Mouse (Mus musculus) neural tube, embryonic 15.5 days (tissue): ENCODE data around the gene Acot7. TPM values are rescaled to one million over a fixed set of nuclear protein-coding genes. Genes with fewer than 3 reads are reported as not detected.

Experiments used
- ATAC-seq: fragments of 200-750 bp; cut with Nextera tagmentation; 2 replicates; pipeline ENCODE4 v1.8.0; 2017; ENCODE audit warnings: mild to moderate bottlenecking, moderate TSS enrichment, moderate library complexity; ENCODE audit not compliant: low FRiP score
- H3K27ac ChIP-seq: fragments of 300-500 bp; sonication (generic); replicated peaks from 2 replicates; pipeline ENCODE4 v1.5.1; 2015; ENCODE audit warnings: mild to moderate bottlenecking, inconsistent platforms
- H3K27me3 ChIP-seq: fragments of 300-500 bp; sonication (generic); replicated peaks from 2 replicates; pipeline ENCODE4 v1.6.1; 2015; ENCODE audit warnings: inconsistent platforms
- H3K36me3 ChIP-seq: fragments of 300-500 bp; sonication (generic); 2 replicates; pipeline ENCODE4 v1.6.1; 2015; ENCODE audit warnings: inconsistent platforms
- H3K4me1 ChIP-seq: fragments of 300-500 bp; sonication (generic); 2 replicates; pipeline ENCODE4 v1.6.1; 2015; ENCODE audit warnings: inconsistent platforms
- H3K4me2 ChIP-seq: fragments of 300-500 bp; sonication (generic); 2 replicates; pipeline ENCODE4 v1.6.1; 2015; ENCODE audit warnings: inconsistent platforms, mild to moderate bottlenecking, moderate library complexity
- H3K4me3 ChIP-seq: fragments of 300-500 bp; sonication (generic); replicated peaks from 2 replicates; pipeline ENCODE4 v1.5.1; 2015; ENCODE audit warnings: mild to moderate bottlenecking, inconsistent platforms
- H3K9ac ChIP-seq: fragments of 300-500 bp; sonication (generic); replicated peaks from 2 replicates; pipeline ENCODE4 v1.6.1; 2015; ENCODE audit warnings: mild to moderate bottlenecking, inconsistent platforms
- H3K9me3 ChIP-seq: fragments of 300-500 bp; sonication (generic); replicated peaks from 2 replicates; pipeline ENCODE4 v1.6.1; 2016; ENCODE audit warnings: inconsistent platforms
- WGBS: fragments of 180-500 bp; shearing (Covaris S2); methylation state at CpG from one replicate; pipeline ENCODE4 v1.1.7; 2015; ENCODE audit warnings: mixed read lengths; 5-methylcytosine and 5-hydroxymethylcytosine counted together
- polyA plus RNA-seq: library from polyadenylated mRNA; unstranded; fragments of >200 nt; fragmentation: Nextera tagmentation; extraction: Ambion mirVana; gene quantifications from 2 replicates; pipeline ENCODE4 v1.2.1, GENCODE M21; 2015

Gene Acot7
- polyA plus RNA-seq, 1 experiment from 2014 or later: 456 TPM

DNA sequence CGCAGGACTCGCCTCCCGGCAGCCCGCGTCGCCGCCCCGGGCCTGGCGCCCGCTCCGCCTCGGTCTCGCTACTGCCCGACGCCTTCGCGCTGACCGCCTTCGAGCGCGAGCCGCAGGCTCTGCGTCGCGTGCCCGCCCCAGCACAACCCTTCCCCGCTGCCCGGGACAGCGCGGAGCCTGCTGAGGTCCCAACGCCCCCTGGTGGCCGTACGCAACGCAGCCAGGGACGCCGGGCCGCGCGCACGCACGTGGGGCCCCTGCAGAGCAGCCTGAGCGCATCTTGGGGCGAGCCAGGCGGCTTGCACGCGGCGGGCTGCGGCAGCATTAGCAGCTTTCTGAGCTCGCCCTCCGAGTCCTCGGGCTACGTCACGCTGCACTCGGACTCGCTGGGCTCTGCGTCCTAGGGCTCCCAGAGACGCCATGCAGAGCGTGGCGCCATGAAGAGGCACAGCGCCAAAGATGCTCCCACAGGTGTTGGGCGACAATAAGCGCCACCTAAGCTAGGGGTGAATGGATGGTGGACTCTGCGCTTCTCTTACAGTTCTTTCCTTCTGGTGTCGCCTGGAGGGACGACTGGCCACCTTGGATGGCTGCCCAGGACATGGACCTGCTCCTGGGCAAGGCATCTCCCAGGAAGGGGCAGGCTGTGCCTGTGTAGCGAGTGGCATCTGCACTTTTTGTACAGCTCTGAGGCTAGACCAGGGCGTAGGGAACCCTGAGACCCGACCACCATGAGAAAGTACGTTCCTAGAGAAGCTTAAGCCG is 105.4 kb downstream of the Acot7 start:
- no peaks in the 10 kb centered on the region for H3K9me3 ChIP-seq
- no peak overlapping the region for H3K27ac ChIP-seq
- peak; percentile 71 for ATAC-seq
- peak overlapping the region; percentile 72 for H3K4me2 ChIP-seq
- H3K4me1 ChIP-seq: peaks cover 39% of the 10 kb centered on the region
- peaks cover 9% of the 10 kb centered on the region for H3K36me3 ChIP-seq
- H3K4me3 ChIP-seq: peak overlapping the region; percentile 40
- peaks cover 93% of the 10 kb centered on the region for H3K27me3 ChIP-seq
- peak overlapping the region; percentile 41 for H3K9ac ChIP-seq
- 7% methylated on average over 61 of the region's 70 CpGs for WGBS

DNA sequence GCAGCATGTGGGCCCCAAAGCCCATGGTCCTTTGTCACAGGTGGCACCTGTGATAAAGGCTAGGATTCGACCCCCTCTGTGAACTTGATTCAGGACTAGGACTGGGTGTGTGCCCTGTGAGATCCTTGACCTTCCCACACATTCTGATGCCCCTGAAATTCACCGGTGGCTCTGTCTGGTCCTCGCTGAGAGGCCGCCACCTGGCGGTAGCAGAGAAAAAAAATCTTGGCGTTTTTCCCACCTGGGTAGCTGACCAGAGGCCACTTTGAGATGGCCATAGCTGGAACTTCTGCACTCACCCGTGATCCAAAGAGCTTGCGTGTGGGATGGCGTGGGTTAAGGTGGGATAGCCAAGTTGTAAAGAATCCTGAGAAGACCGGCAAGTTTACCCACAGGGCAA is 107.6 kb downstream of the Acot7 start:
- H3K9me3 ChIP-seq: no peaks in the 10 kb centered on the region
- H3K4me3 ChIP-seq: no peak overlapping the region
- H3K4me1 ChIP-seq: peaks cover 50% of the 10 kb centered on the region
- peak overlapping the region; percentile 79; the same call in 1 of the 2 replicates for H3K4me2 ChIP-seq
- no peak for ATAC-seq
- 8% methylated on average over 10 of the region's 10 CpGs for WGBS
- no peak overlapping the region for H3K27ac ChIP-seq
- H3K27me3 ChIP-seq: peaks cover 89% of the 10 kb centered on the region
- H3K36me3 ChIP-seq: peaks cover 3% of the 10 kb centered on the region; the same call in 1 of the 2 replicates
- no peak overlapping the region for H3K9ac ChIP-seq

DNA sequence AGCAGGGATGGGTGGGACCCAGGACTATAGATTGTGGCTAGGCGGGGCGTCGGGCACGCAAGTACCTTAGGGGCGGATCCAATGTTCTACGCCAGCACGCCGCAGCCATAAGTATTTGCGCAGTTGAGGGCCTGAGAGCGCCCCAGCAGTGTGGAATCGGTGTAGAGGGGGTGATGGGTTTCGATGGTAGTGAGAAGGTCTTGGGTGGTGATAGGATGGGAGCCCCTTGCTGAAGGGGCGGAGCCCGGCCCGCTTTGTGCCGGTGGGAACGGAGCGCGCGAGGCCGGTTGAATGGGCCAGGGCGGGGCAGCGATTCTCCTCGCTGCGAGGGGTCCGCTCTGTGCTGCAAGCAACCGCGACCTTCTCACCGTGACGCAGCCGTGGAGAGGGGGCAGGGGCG is 108.2 kb downstream of the Acot7 start:
- H3K27me3 ChIP-seq: peaks cover 88% of the 10 kb centered on the region
- ATAC-seq: peak; percentile 51; the same call in 1 of the 2 replicates
- peak overlapping the region; percentile 79 for H3K4me2 ChIP-seq
- H3K36me3 ChIP-seq: no peaks in the 10 kb centered on the region; the same call in 1 of the 2 replicates
- peak overlapping the region; percentile 50 for H3K9ac ChIP-seq
- peak overlapping the region; percentile 41; the same call in 1 of the 2 replicates for H3K27ac ChIP-seq
- WGBS: 1% methylated on average over 31 of the region's 32 CpGs
- H3K4me1 ChIP-seq: peaks cover 57% of the 10 kb centered on the region
- H3K4me3 ChIP-seq: peak overlapping the region; percentile 40
- no peaks in the 10 kb centered on the region for H3K9me3 ChIP-seq

DNA sequence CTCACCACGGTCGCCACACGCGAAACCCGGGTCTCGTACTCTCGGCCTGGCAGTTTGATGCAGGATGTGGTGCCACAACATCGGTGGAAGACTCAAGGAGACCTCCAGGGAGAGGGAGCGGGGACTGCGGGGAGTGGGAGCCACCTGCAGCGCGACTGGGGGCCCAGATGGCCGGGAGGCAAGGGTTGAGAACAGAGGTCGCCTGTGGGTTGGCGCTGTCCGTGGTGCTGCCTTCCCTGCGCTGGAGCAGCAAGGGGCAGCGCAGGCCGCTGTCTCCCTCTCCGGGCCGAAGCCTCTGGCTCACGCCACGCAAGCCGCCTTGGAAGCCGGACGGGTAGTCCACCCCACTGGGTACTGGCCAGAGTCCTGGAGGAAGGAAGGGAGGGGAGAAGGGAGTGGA is 109.0 kb downstream of the Acot7 start:
- Histone ChIP-seq H3K36me3 (no peaks in the 10 kb centered on the region), H3K4me2 (peak overlapping the region; percentile 79), H3K4me1 (peaks cover 63% of the 10 kb centered on the region), H3K9ac (peak overlapping the region; percentile 50), H3K27ac (no peak overlapping the region), H3K9me3 (no peaks in the 10 kb centered on the region), H3K4me3 (peak overlapping the region; percentile 40), H3K27me3 (peaks cover 88% of the 10 kb centered on the region)
- WGBS: 1% methylated on average over 26 of the region's 26 CpGs
- no peak for ATAC-seq

DNA sequence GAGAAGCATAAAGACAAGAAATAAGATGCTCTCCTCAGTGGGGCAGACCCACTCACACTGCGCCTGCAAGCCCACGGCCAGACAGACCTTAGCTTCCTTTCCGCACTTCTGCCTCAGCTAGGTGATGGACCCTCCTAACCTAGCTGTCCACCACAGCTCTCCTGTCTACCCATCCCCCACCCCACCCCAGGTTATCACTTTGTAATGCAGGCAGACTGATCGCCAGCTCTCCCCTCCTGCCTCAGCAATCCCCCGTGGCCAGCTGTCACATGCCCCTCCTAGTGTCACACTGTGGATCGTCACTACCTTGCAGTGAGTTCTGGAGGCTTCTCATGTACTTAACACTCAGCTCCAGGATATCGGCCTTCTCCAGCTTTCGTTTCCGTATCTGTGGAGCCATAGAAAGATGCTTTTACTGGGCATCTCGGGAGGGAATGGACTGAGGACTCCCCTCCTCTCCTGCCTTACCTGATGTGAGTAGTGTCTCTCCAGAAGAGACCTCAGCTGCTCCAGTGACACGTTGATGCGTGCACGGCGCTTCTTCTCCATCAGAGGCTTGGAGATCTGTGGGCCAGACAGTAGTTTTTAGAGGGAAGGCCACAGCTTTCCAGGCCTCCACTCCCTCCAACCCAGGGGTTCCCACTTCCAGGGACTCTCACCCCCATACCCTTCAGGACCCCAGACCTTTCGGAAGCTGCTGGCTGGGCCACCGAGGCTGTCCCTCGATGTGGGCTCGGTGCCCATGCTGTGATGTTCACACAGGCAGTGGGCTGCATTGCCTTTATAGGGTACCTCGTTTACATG is 109.6 kb downstream of the Acot7 start:
- 11% methylated on average over 19 of the region's 19 CpGs for WGBS

DNA sequence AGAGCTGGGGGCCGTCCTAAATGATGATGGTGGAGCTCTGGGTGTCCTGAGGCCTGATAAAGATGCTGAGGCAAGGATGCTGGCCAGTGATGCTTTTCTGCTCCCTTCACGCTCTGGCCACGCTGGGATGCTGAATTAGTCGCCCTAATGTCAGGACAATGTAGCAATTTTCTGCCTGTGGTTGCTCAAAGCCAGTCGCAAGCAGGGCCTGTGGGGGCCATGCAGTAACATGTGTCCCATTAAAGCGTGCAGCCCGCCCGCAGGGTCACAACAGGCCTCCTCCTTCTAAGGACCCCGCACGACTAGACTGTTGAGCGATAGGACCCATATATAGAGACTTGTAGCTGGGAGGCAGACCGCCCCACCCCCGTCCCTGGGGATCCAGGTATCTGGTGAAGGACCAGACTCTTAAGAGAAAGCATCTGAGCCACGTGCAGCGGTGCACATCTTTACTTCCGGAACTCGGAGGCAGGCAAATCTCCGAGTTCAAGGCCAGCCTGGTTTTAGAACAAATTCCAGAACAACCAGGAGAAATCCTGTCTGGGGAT is 110.5 kb downstream of the Acot7 start:
- Histone ChIP-seq H3K36me3 (no peaks in the 10 kb centered on the region), H3K9ac (no peak overlapping the region), H3K27me3 (peaks cover 87% of the 10 kb centered on the region), H3K27ac (no peak overlapping the region), H3K9me3 (no peaks in the 10 kb centered on the region), H3K4me1 (peaks cover 68% of the 10 kb centered on the region), H3K4me2 (no peak overlapping the region), H3K4me3 (no peak overlapping the region)
- ATAC-seq: no peak
- WGBS: 21% methylated on average over 18 of the region's 18 CpGs

More for the DNA sequence above, 109.6 kb downstream of the Acot7 start:
- Histone ChIP-seq H3K27me3 (peaks cover 88% of the 10 kb centered on the region), H3K4me1 (peaks cover 68% of the 10 kb centered on the region), H3K36me3 (no peaks in the 10 kb centered on the region), H3K27ac (no peak overlapping the region), H3K9me3 (no peaks in the 10 kb centered on the region), H3K4me3 (no peak overlapping the region), H3K4me2 (0 out of 2 replicates have a peak overlapping the region, but pooled peaks have one; percentile 79), H3K9ac (no peak overlapping the region)
- ATAC-seq: no peak

DNA sequence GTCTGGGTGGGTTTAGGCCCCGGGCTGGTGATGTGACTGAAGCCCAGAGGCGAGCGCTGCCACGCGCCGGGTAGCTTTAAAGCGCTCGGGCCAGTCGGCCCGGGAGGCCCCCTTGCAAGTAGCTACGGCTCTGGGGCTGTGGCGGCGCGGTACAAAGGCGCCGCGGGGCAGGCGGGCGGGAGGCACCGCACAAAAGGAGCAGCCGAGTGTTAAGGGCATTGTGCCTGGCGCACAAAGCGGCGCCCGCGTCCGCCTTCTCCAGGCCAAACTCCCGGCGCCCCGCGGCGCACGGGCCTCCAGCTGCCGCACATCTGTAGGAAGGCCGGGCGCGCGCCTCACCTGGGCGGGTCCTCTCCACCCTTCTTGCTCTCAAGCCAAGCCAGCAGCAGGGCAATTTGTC is 112.5 kb downstream of the Acot7 start:
- H3K9ac ChIP-seq: no peak overlapping the region
- H3K27ac ChIP-seq: no peak overlapping the region
- no peaks in the 10 kb centered on the region for H3K36me3 ChIP-seq
- WGBS: under 1% methylated on average over 36 of the region's 39 CpGs
- H3K4me1 ChIP-seq: peaks cover 67% of the 10 kb centered on the region
- H3K9me3 ChIP-seq: no peaks in the 10 kb centered on the region
- ATAC-seq: no peak
- peak overlapping the region; percentile 60 for H3K4me2 ChIP-seq
- H3K27me3 ChIP-seq: peaks cover 85% of the 10 kb centered on the region
- peak overlapping the region; percentile 22 for H3K4me3 ChIP-seq

DNA sequence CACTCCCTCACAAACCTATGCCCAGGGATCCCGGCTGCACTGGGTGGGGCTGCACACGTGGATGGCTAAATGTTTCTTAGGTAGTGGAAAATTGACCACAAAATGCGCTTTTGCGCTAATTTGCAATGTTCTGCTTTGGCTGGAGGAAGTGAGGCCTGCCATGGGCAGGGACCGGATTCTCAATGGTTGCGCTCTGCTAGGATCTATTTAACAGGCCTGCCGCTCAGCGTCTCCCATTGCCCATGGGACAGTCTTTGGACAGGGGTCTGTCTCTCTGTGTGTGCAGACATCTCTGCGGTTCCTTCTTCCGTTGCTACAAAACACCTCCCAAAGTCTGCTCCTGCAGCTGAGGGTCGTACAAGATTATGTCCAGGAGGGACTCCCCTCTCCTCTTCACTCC is 113.1 kb downstream of the Acot7 start:
- Histone ChIP-seq H3K27ac (no peak overlapping the region), H3K9me3 (no peaks in the 10 kb centered on the region), H3K4me3 (no peak overlapping the region), H3K27me3 (peaks cover 85% of the 10 kb centered on the region), H3K4me2 (peak overlapping the region; percentile 60), H3K4me1 (peaks cover 65% of the 10 kb centered on the region), H3K9ac (no peak overlapping the region), H3K36me3 (no peaks in the 10 kb centered on the region)
- 11% methylated on average over 11 of the region's 11 CpGs for WGBS
- no peak for ATAC-seq

DNA sequence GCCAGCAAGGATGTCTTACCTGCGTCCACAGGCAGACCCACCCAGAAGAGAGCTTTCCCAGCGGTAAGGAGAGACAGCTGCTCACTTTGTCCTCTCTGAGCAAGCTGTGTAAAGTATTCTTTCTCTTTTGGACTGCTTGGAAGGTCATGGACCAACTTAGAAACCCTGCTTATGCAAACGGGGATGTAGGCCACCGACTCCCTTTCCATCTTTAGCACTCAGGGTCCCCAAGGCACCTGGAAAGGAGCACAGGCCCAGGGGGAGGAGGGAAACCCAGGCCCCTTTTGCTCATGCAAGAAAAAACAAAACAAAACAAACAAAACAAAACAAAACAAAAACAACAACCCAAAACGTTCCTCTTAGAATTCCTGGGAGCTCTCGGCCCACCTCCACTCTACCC is 113.6 kb downstream of the Acot7 start, which contains the start of gene Hes3:
TSS of gene Hes3 (minus strand) at position 101 of the 400 bp plus-strand sequence.
- WGBS: 22% methylated on average over 6 of the region's 6 CpGs
- ATAC-seq: no peak
- Histone ChIP-seq H3K36me3 (no peaks in the 10 kb centered on the region), H3K4me1 (peaks cover 62% of the 10 kb centered on the region), H3K4me2 (peak within 1 kb of the TSS; percentile 60), H3K4me3 (peak within 1 kb of the TSS; percentile 22), H3K27ac (0 out of 2 replicates have a peak within 1 kb of the TSS, but pooled peaks have one; percentile 7), H3K9ac (no peak within 1 kb of the TSS), H3K9me3 (no peaks in the 10 kb centered on the region), H3K27me3 (peaks cover 80% of the 10 kb centered on the region)

DNA sequence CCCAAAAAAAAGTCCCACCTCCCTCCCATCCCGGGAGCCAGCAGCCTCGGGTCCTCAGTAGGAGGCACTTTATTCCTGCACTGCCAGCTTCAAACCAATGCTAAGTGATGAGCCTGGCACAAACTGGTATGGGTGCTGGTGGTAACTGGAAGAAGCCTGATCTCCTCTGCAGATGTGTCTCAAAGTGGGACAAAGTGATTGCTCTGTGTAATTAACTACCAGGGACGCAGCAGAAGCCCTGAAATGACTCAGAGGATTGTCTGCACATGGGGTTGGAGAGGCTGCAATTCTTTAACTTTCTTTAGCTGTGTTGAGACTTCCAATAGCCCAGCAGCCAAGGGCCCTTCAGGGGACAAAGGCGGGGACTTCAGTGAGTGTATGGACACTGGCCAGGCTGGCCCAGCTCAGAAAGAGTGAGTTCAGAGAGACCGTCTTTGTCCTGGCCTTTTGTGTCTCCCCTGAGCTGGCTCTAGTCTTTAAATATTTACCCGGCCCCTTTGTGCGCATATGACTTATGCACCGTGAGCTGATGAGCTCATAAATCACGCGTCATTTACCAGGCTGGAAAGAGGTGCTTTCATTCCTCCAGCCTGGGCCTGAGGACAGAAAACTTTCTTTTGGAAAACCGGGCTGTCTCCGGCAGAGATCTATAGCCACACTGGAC is 114.3 kb downstream of the Acot7 start:
- H3K4me3 ChIP-seq: no peak overlapping the region
- H3K27ac ChIP-seq: 0 out of 2 replicates have a peak overlapping the region, but pooled peaks have one; percentile 7
- no peak overlapping the region for H3K4me2 ChIP-seq
- peaks cover 58% of the 10 kb centered on the region for H3K4me1 ChIP-seq
- H3K9ac ChIP-seq: no peak overlapping the region
- H3K36me3 ChIP-seq: no peaks in the 10 kb centered on the region
- 3% methylated on average over 12 of the region's 12 CpGs for WGBS
- peaks cover 73% of the 10 kb centered on the region for H3K27me3 ChIP-seq
- H3K9me3 ChIP-seq: no peaks in the 10 kb centered on the region
- no peak for ATAC-seq
